In the genomic region with DNA sequence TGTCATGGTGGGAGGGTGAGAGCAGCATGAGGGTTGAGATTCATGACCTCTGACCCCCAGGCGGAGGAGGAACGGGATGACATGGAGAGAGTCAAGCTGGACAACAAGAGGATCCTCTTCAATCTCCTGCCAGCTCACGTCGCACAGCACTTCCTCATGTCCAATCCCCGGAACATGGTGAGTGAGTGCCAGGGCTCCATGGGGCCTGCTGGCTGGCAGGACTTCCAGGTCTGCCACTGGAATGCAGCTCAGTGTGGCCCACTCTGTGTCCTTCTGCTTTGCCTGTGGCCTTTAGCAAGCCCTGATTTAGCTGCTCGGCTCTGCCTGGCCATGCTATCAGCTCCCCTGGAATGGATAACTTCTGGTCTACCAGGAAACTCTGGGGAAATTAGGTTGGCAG, we compare ENCODE assay signal across 11 mouse cellular contexts. TPM values are rescaled to one million over a fixed set of nuclear protein-coding genes. Genes with fewer than 3 reads are reported as not detected.
DNase-seq lines count a peak whose midpoint lies in the region; ATAC-seq and TF ChIP-seq lines count a peak whose summit lies in the region.
"Had no signal": no experiment of that assay in that cellular context is flagged by ENCODE, and none has a peak within 500 bp of the region (broad histone marks: within the 10 kb centered on the region; RNA-seq: fewer than 3 reads in every experiment).

No protein-coding gene starts in this region.

- 46% methylated on average over 6 of the region's 6 CpGs for WGBS in heart, adult 2 months
- 77% methylated on average over 6 of the region's 6 CpGs for WGBS in midbrain, embryonic 10.5 days
- 71% methylated on average over 6 of the region's 6 CpGs for WGBS in midbrain, embryonic 14.5 days
- WGBS in limb, embryonic 13.5 days: 83% methylated on average over 6 of the region's 6 CpGs

- H3K4me3 ChIP-seq in heart, adult 2 months: no peak overlapping the region
- H3K4me3 ChIP-seq in midbrain, embryonic 10.5 days: no peak overlapping the region
- no peak overlapping the region for H3K4me3 ChIP-seq in midbrain, embryonic 14.5 days (replicated peaks; ENCODE audit: low read depth, low read length)
- H3K4me3 ChIP-seq in limb, embryonic 13.5 days: no peak overlapping the region

- no peaks in the 10 kb centered on the region for H3K4me1 ChIP-seq in heart, adult 2 months (ENCODE audit: control insufficient read depth, insufficient read depth, low read length)
- peaks cover 24% of the 10 kb centered on the region for H3K4me1 ChIP-seq in midbrain, embryonic 10.5 days
- H3K4me1 ChIP-seq in midbrain, embryonic 14.5 days (ENCODE audit: control insufficient read depth, insufficient read depth, low read length): peaks cover 11% of the 10 kb centered on the region; the same call in 1 of the 2 replicates
- H3K4me1 ChIP-seq in limb, embryonic 13.5 days: peaks cover 24% of the 10 kb centered on the region

- DNase-seq in heart, postnatal 10 days: peak; percentile 9
- DNase-seq in heart, adult 2 months: no peak
- DNase-seq in midbrain, embryonic 10.5 days (ENCODE audit: low spot score): no peak
- DNase-seq in midbrain, embryonic 14.5 days: no peak
- DNase-seq in left cerebral cortex, postnatal 36 days (ENCODE audit: low spot score in 2 of 2): no peak
- DNase-seq in thymus, postnatal 25 days: no peak
- DNase-seq: layer of hippocampus, postnatal 36 days had no signal

- H3K27me3 ChIP-seq in heart, adult 2 months (ENCODE audit: control insufficient read depth, insufficient read depth, low read length): no peaks in the 10 kb centered on the region
- no peaks in the 10 kb centered on the region for H3K27me3 ChIP-seq in midbrain, embryonic 10.5 days (ENCODE audit: low read depth, poor library complexity, severe bottlenecking)
- H3K27me3 ChIP-seq in midbrain, embryonic 14.5 days (ENCODE audit: control insufficient read depth, insufficient read depth, low read length): no peaks in the 10 kb centered on the region
- H3K27me3 ChIP-seq in limb, embryonic 13.5 days: no peaks in the 10 kb centered on the region

- H3K79me2 ChIP-seq in heart, adult 2 months (replicated peaks; ENCODE audit: control insufficient read depth, insufficient read depth, low read length): no peaks in the 10 kb centered on the region

- no peak for TF ChIP-seq POLR2A in heart, adult 2 months (IDR thresholded peaks at IDR 0.05; ENCODE audit: insufficient read depth, low read depth, low read length)

- no peak overlapping the region for H3K27ac ChIP-seq in heart, adult 2 months
- peak overlapping the region; percentile 85 for H3K27ac ChIP-seq in midbrain, embryonic 10.5 days (replicated peaks)
- H3K27ac ChIP-seq in midbrain, embryonic 14.5 days (replicated peaks; ENCODE audit: low read depth, low read length): no peak overlapping the region
- peak overlapping the region; percentile 44; the same call in 1 of the 2 replicates for H3K27ac ChIP-seq in limb, embryonic 13.5 days

- intact Hi-C loops in heart, postnatal 10 days (cut with DNase I): no loop called here
- intact Hi-C loops in heart, adult 2 months (cut with DNase I): loop anchor here (2.0 kb wide), 1 partner anchor 505 kb away; no protein-coding TSS in a partner anchor
- intact Hi-C loops in left cerebral cortex, postnatal 36 days (cut with DNase I): loop anchor here (5.0 kb wide), 1 partner anchor 503 kb away; the partner anchor contains the start of gene Ramp3

- no peak for ATAC-seq in midbrain, embryonic 14.5 days (ENCODE audit: low FRiP score, low TSS enrichment)
- no peak for ATAC-seq in limb, embryonic 13.5 days (ENCODE audit: low FRiP score, low read depth)
- ATAC-seq in granulocyte monocyte progenitor cell, adult 5-6 weeks (replicated peaks; ENCODE audit: poor library complexity, severe bottlenecking): no peak

- TF ChIP-seq CTCF in heart, adult 2 months (IDR thresholded peaks at IDR 0.05): no peak

- no peak overlapping the region for H3K9ac ChIP-seq in heart, adult 2 months (ENCODE audit: low read depth, low read length)
- H3K9ac ChIP-seq in midbrain, embryonic 14.5 days (replicated peaks; ENCODE audit: low read length): no peak overlapping the region
- no peak overlapping the region for H3K9ac ChIP-seq in limb, embryonic 13.5 days

- no peaks in the 10 kb centered on the region for H3K9me3 ChIP-seq in midbrain, embryonic 10.5 days (replicated peaks)
- no peaks in the 10 kb centered on the region for H3K9me3 ChIP-seq in midbrain, embryonic 14.5 days (ENCODE audit: control insufficient read depth, low read length)
- no peaks in the 10 kb centered on the region for H3K9me3 ChIP-seq in limb, embryonic 13.5 days

- no peak for TF ChIP-seq EP300 in heart, adult 2 months (IDR thresholded peaks at IDR 0.05; ENCODE audit: insufficient read depth, low read depth, low read length)

- no peaks in the 10 kb centered on the region for H3K36me3 ChIP-seq in heart, adult 2 months (ENCODE audit: control insufficient read depth, insufficient read depth, low read length)
- H3K36me3 ChIP-seq in midbrain, embryonic 10.5 days: peaks cover 3% of the 10 kb centered on the region; the same call in 1 of the 2 replicates
- 0 out of 2 replicates have a peak, but pooled peaks cover 3% of the 10 kb centered on the region for H3K36me3 ChIP-seq in midbrain, embryonic 14.5 days (ENCODE audit: control insufficient read depth, insufficient read depth, low read length)
- no peaks in the 10 kb centered on the region for H3K36me3 ChIP-seq in limb, embryonic 13.5 days

- H3K4me2 ChIP-seq in midbrain, embryonic 14.5 days (ENCODE audit: low read length): no peak overlapping the region
- no peak overlapping the region for H3K4me2 ChIP-seq in limb, embryonic 13.5 days (replicated peaks)
- H3K4me2 ChIP-seq: heart, embryonic 11.5 days had no signal

RNA-seq across cellular contexts. Expression of gene Gm11985, which starts 28.2 kb away (rescaled TPM):
- total RNA-seq in heart, postnatal 10 days (2021): not detected
- not detected for total RNA-seq in heart, adult 2 months (2021)
- not detected in 2 replicates for polyA plus RNA-seq in heart, adult 2 months (2012; rRNA removed)
- polyA plus RNA-seq in midbrain, embryonic 10.5 days (2016; fragmentation: Nextera tagmentation; extraction: Ambion mirVana): not detected in 2 replicates
- not detected in 2 replicates for polyA plus RNA-seq in midbrain, embryonic 14.5 days (2014; fragmentation: Nextera tagmentation; extraction: Ambion mirVana)
- polyA plus RNA-seq in limb, embryonic 13.5 days (2015; fragmentation: Nextera tagmentation; extraction: Ambion mirVana): 0.19 TPM in 1 of 2 replicates, not detected in the other
- not detected in 2 replicates for total RNA-seq in granulocyte monocyte progenitor cell, adult 5-6 weeks (2014; fragmentation: Nextera tagmentation)
- not detected in 2 replicates for total RNA-seq in granulocyte monocyte progenitor cell, adult 5-6 weeks (2017)
- total RNA-seq in left cerebral cortex, postnatal 36 days (2021): not detected
- total RNA-seq: layer of hippocampus, postnatal 36 days had no signal
- polyA plus RNA-seq: heart, embryonic 11.5 days; small intestine, adult 2 months had no signal

RNA-seq across cellular contexts. Expression of gene Igfbp1, which starts 37.4 kb away (rescaled TPM):
- not detected for total RNA-seq in heart, postnatal 10 days (2021)
- not detected for total RNA-seq in heart, adult 2 months (2021)
- polyA plus RNA-seq in heart, adult 2 months (2012; rRNA removed): not detected in 2 replicates
- 0.22 and 0.25 TPM in 2 replicates for polyA plus RNA-seq in midbrain, embryonic 10.5 days (2016; fragmentation: Nextera tagmentation; extraction: Ambion mirVana)
- 0.13 TPM in 2 replicates for polyA plus RNA-seq in midbrain, embryonic 14.5 days (2014; fragmentation: Nextera tagmentation; extraction: Ambion mirVana)
- polyA plus RNA-seq in limb, embryonic 13.5 days (2015; fragmentation: Nextera tagmentation; extraction: Ambion mirVana): 2.3 and 3.6 TPM in 2 replicates
- total RNA-seq in granulocyte monocyte progenitor cell, adult 5-6 weeks (2014; fragmentation: Nextera tagmentation): not detected in 2 replicates
- not detected in 2 replicates for total RNA-seq in granulocyte monocyte progenitor cell, adult 5-6 weeks (2017)
- total RNA-seq in left cerebral cortex, postnatal 36 days (2021): not detected

RNA-seq across cellular contexts. Expression of gene Igfbp3, which starts 53.6 kb away (rescaled TPM):
- total RNA-seq in heart, postnatal 10 days (2021): 10 to 100 TPM; 23.2 to 24.7 TPM
- 10 to 100 TPM; 32.2 to 40.4 TPM for total RNA-seq in heart, adult 2 months (2021)
- polyA plus RNA-seq in heart, adult 2 months (2012; rRNA removed): 20.8 and 31.0 TPM in 2 replicates
- polyA plus RNA-seq in midbrain, embryonic 10.5 days (2016; fragmentation: Nextera tagmentation; extraction: Ambion mirVana): 8.2 and 9.6 TPM in 2 replicates
- polyA plus RNA-seq in midbrain, embryonic 14.5 days (2014; fragmentation: Nextera tagmentation; extraction: Ambion mirVana): 9.4 and 13.3 TPM in 2 replicates
- 152 and 164 TPM in 2 replicates for polyA plus RNA-seq in limb, embryonic 13.5 days (2015; fragmentation: Nextera tagmentation; extraction: Ambion mirVana)
- not detected in 2 replicates for total RNA-seq in granulocyte monocyte progenitor cell, adult 5-6 weeks (2014; fragmentation: Nextera tagmentation)
- not detected in 2 replicates for total RNA-seq in granulocyte monocyte progenitor cell, adult 5-6 weeks (2017)
- 10 to 100 TPM in 1 of 2 experiments, 1 to 10 TPM in 1; 8.5 to 12.3 TPM for total RNA-seq in left cerebral cortex, postnatal 36 days (2021)

Comparison
In these comparisons a context has a peak if more than half of its experiments do, and no peak if none do; other contexts are left out.
1. DNase-seq: peak in heart, postnatal 10 days (2 of 2); none in heart, adult 2 months (0 of 2), midbrain, embryonic 10.5 days (single experiment), midbrain, embryonic 14.5 days (single experiment), left cerebral cortex, postnatal 36 days (0 of 2) and thymus, postnatal 25 days (single experiment).
2. H3K27ac ChIP-seq: peak in midbrain, embryonic 10.5 days (single experiment) and limb, embryonic 13.5 days (single experiment); none in heart, adult 2 months (single experiment) and midbrain, embryonic 14.5 days (single experiment).
3. RNA of gene Igfbp3, which starts 53.6 kb away (total RNA-seq): 32.2 to 40.4 TPM in heart, adult 2 months, 23.2 to 24.7 TPM in heart, postnatal 10 days and 8.5 to 12.3 TPM in left cerebral cortex, postnatal 36 days; not detected in granulocyte monocyte progenitor cell, adult 5-6 weeks; every median in the first group is over 4 times any median in the second.